Mouse (Mus musculus): ENCODE results near the gene Specc1.

GRCm38 (mm10) chr11:62248401-62249244, 292.1 kb downstream of the Specc1 start, which contains the start of gene Adora2b:
- no peak; the same call in 1 of the 2 replicates for TF ChIP-seq CTCF (IDR thresholded peaks at IDR 0.05; ENCODE audit: borderline replicate concordance, control insufficient read depth, extremely low read depth, insufficient read depth, low read length, poor library complexity)
- no peak for TF ChIP-seq POLR2A (IDR thresholded peaks at IDR 0.05; ENCODE audit: control insufficient read depth, extremely low read depth, insufficient read depth, low read length, poor library complexity)
